Mouse (Mus musculus): ENCODE measurements at regions not wholly inside any gene's neighbourhood (a gene's known extent, or its start where the extent isn't known, plus 50 kb on each side); places are given as distances from the start of the nearest gene placed in this dataset.
"Not testable (repeated sequence)": the region's sequence is repeated elsewhere in the genome, so short reads cannot be mapped to it uniquely, and the experiment has no call there.

GRCm38 (mm10) chr17:16918191-16918590 lies 145.7 kb upstream of the Zfp960 start:
- DNase-seq (ENCODE audit: inconsistent age in 2 of 2, low spot score in 1 of 2): no peak

GRCm38 (mm10) chr17:16926200-16926599 lies 137.7 kb upstream of the Zfp960 start:
- DNase-seq (ENCODE audit: inconsistent age in 2 of 2, low spot score in 1 of 2): no peak

GRCm38 (mm10) chr17:16951092-16952016 lies 112.6 kb upstream of the Zfp960 start:
- peak; percentile 92 to 98 for DNase-seq (ENCODE audit: inconsistent age in 2 of 2, low spot score in 1 of 2)

GRCm38 (mm10) chr17:16952146-16952545 lies 111.8 kb upstream of the Zfp960 start:
- DNase-seq (ENCODE audit: inconsistent age in 2 of 2, low spot score in 1 of 2): not testable (repeated sequence)

- not testable (repeated sequence) for DNase-seq (ENCODE audit: inconsistent age in 2 of 2, low spot score in 1 of 2)
These were observed 66.7 kb upstream of the Zfp960 start for GRCm38 (mm10) chr17:16997241-16997640.

GRCm38 (mm10) chr17:17004632-17005265 lies 59.2 kb upstream of the Zfp960 start:
- DNase-seq (ENCODE audit: inconsistent age in 2 of 2, low spot score in 1 of 2): peak; percentile 90 to 96

GRCm38 (mm10) chr17:17005267-17005666 lies 58.6 kb upstream of the Zfp960 start:
- DNase-seq (ENCODE audit: inconsistent age in 2 of 2, low spot score in 1 of 2): not testable (repeated sequence)

Measured in adrenal gland, adult (tissue).